Mouse (Mus musculus): ENCODE results near the gene Rgs6. TPM values are rescaled to one million over a fixed set of nuclear protein-coding genes. Genes with fewer than 3 reads are reported as not detected.

The Rgs6 gene
- polyA plus RNA-seq (2017; shearing (Covaris generic)) = 1 to 10 TPM in 1 of 2 experiments, under 1 TPM in 1; 0.60 to 7.0 TPM

GRCm38 (mm10) chr12:82588017-82588416, at the start of gene Rgs6:
Gene Rgs6 (plus strand): TSS chr12:82588292.

Data from inflammation-experienced regulatory T-cells (primary cell).